Mouse (Mus musculus) layer of hippocampus, postnatal 14 days (tissue): ENCODE data around the gene Fgf4. TPM values are rescaled to one million over a fixed set of nuclear protein-coding genes. Genes with fewer than 3 reads are reported as not detected.
A peak's percentile ranks its signal among the peaks of the same experiment; 100 is the strongest.
"Not testable (repeated sequence)": the region's sequence is repeated elsewhere in the genome, so short reads cannot be mapped to it uniquely, and the experiment has no call there.

Experiments
- DNase-seq, 2 experiments: peaks; one replicate each; pipeline ENCODE4 v3.0.0; 2021 to 2022; ENCODE audit warnings: low spot score in 2 of 2, mixed read lengths in 1 of 2
- total RNA-seq, 2 experiments: library from RNA; stranded (reverse); gene quantifications; 2 replicates each; pipeline ENCODE4 v1.2.3; 2021

The Fgf4 gene
- total RNA-seq, 2 experiments from 2014 or later = not detected

DNA sequence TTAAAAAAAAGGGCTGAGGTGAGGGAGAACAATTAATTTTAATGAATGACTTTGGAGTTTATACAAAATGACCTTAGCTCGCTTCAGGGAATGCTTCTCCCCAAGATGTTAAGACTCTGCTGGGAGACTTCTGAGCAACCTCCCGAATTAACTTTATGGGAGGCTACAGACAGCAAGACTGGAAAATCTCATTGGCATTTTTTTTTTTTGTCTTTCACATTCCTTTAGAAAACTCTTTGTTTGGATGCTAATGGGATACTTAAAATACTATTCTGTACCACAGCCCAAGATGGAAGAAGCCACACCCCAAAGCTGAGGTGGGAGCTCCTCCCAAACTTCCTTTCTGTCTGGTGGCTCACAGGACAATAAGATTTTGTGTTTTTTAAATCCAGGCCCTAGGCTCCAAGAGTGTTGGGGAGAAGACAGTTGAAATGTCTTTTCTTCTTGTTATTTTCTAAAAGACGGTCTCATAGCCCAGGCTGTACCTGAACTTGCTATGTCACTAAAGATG lies 17.0 kb downstream of the Fgf4 start:
- DNase-seq = no peak

GRCm38 (mm10) chr7:144867161-144867560 lies 20.0 kb downstream of the Fgf4 start:
- DNase-seq = no peak

- DNase-seq = no peak
These were observed 20.4 kb downstream of the Fgf4 start for GRCm38 (mm10) chr7:144867602-144868001.

GRCm38 (mm10) chr7:144872420-144872819 lies 25.3 kb downstream of the Fgf4 start:
- no peak for DNase-seq

DNA sequence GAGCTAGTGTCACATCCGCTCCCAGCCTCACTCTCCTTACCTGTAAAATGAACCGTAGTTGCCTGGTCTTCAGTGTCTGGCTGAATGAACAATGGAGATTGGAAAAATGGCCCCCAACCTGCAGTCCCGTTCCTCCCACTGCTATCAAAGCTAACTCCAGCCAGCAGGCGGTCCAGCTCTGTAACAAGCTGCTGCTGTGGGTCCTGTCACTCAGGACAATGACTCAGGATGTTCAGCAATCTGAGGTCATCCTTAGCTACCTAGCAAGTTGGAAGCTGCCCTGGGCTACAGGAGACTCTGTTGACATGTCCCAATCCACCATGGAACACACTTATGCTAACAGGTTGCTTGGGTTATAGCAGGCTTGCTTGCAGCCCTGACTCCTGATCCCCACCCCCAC lies 26.0 kb downstream of the Fgf4 start:
- no peak for DNase-seq

GRCm38 (mm10) chr7:144874226-144874625 lies 27.1 kb downstream of the Fgf4 start:
- no peak for DNase-seq

GRCm38 (mm10) chr7:144878401-144878800 lies 31.2 kb downstream of the Fgf4 start:
- DNase-seq = no peak

GRCm38 (mm10) chr7:144883106-144883505 lies 35.9 kb downstream of the Fgf4 start:
- DNase-seq = no peak

DNA sequence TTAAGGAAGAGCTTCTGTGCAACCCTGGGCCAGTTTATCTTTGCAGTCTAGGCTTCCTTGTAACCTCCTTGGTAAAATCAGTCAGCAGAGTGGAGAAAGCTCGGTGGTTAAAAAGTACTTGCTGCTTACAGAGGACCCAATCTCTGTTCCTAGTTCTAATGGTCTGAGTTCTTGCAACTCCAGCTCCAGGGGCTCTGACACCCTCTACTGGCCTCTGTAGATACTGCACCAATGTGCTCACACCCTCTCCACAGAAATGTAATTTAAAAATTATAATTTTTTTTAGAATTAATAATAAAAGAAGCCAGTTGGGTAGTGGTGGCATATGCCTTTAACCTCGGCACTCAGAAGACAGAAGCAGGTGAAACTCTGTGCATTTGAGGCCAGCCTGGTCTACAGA lies 40.5 kb downstream of the Fgf4 start:
- no peak for DNase-seq

DNA sequence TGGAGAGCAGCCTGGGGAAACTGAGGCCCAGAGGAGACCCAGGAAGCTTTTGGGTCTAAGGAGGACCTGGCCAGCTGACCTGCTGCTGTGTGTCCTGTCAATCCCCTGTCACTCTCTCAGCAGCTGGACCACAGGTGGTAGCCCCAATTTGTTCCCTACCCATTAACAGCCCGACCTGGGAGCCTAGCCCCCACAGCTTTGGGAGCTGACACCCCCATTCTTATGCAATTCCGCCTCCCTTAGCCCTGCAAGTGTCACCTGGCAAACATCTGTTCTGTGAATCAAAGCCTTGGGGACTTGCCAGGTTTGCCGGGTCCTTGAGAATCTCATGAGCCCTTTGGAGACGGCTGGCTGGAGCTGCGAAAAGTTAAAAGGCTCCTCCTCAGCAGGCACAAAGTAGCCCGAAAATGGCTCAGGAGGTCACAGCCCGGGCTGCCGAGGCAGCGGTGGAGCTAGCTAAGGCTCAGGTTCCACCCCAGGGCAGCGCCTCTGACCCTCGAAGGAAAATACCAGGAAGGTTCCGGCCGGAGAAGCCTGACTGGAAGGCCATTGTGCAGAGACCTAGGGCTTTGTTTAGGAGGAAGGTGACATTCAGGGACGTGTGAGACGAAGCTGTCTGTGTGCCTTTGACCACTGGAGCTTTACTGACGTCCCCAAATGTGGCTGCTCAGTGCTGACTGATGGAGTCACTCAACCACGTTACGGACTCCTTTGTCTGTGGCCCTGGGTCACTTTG lies 41.6 kb downstream of the Fgf4 start:
- DNase-seq = no peak

GRCm38 (mm10) chr7:144890661-144891060 lies 43.5 kb downstream of the Fgf4 start:
- not testable (repeated sequence) for DNase-seq

DNA sequence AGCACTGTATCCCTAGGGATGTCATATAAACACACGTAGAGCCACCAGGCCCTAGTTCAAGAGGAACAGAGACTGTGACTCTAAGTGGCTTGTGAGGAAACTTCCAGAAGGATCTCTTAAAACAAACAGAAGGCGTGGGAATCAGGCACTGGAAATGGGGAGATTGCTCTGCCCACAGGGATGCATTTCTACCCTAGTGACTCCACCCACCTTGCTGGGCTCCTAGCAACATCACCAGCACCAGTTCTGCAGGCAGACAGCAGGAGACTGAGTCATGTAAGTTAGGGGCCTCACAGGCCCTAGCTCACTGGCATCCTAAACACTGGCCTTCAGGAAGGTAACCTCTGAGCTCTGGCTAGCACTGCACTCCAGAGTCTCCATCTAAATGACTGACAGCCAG lies 44.7 kb downstream of the Fgf4 start:
- no peak for DNase-seq

- DNase-seq = no peak
These were observed 45.2 kb downstream of the Fgf4 start for GRCm38 (mm10) chr7:144892322-144892721.

DNA sequence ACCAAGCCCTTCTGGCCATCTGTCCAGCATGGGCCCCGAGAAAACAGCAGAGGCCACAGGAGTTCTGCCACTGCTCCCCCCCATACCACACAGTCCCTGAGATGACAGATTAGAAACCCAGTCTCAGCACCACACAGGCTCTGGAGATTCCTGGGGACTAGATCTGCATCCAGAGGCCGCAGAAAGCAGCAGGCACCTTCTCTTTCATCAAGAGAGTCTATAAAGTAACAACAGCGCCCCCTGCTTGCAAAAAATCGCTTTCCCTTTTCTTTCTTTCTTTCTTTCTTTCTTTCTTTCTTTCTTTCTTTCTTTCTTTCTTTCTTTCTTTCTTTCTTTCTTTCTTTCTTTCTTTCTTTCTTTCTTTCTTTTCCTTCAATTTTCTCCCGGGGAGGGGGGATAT lies 47.0 kb downstream of the Fgf4 start:
- peak in 1 of 2 experiments; percentile 49 for DNase-seq

GRCm38 (mm10) chr7:144894706-144895105 lies 47.5 kb downstream of the Fgf4 start:
- no peak for DNase-seq

- peak; percentile 72 to 75 for DNase-seq
These were observed 48.3 kb downstream of the Fgf4 start for GRCm38 (mm10) chr7:144895305-144896111.

DNA sequence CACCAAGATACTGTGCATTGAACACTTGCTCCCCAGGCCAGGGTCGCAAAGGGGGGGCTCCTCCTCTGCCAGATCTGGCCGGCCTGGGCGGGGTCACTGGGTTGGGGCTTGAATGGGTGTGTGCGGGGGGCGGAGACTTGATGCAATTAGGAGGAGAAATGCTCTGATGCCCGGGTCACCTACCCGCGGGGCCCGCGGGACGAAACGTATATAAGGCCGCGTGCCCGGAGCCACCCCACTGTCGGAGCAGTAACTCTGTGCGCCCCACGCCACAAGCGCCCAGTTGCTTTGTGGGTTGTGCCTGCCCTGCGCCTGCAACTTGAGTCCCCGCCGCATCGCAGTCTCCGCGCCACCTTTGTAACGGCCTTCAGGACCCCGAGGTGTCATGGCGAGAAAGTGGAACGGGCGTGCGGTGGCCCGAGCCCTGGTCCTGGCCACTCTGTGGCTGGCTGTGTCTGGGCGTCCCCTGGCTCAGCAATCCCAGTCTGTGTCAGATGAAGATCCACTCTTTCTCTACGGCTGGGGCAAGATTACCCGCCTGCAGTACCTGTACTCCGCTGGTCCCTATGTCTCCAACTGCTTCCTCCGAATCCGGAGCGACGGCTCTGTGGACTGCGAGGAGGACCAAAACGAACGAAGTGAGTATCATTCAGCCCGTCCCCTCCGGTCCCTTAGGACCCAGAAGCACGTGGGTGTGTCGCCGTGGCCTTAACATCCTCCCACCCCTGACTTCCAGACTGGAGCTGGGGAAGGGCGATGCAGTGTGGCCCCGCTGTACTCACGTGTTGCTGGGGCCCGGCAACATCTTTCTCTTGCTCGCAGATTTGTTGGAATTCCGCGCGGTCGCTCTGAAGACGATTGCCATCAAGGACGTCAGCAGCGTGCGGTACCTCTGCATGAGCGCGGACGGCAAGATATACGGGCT lies 49.4 kb downstream of the Fgf4 start, which contains the start of gene Fgf15:
Gene Fgf15, plus strand, starts transcription at position 238 of the 925 bp plus-strand sequence.
- DNase-seq = no peak

DNA sequence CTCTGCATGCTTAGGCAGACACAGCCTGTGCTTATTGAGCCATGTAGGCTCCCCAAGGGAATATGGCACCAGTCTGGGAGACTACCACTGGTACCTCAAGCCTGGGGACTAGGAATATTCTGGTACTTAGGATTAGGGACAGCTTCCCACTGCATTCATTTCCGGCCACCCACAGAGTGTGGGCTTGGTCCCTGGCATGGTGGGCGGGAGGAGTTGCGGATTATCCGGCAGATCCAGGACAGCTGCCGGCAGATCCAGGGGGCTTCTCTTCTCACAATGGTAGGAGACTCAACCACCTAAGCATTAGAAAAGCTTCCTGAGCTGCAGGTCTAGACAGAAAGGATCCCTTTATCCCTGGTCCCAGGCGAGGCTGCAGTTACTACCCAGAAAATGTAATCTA lies 51.3 kb downstream of the Fgf4 start:
- DNase-seq = no peak

- not testable (repeated sequence) for DNase-seq
These were observed 58.3 kb downstream of the Fgf4 start for GRCm38 (mm10) chr7:144905514-144905913.

DNA sequence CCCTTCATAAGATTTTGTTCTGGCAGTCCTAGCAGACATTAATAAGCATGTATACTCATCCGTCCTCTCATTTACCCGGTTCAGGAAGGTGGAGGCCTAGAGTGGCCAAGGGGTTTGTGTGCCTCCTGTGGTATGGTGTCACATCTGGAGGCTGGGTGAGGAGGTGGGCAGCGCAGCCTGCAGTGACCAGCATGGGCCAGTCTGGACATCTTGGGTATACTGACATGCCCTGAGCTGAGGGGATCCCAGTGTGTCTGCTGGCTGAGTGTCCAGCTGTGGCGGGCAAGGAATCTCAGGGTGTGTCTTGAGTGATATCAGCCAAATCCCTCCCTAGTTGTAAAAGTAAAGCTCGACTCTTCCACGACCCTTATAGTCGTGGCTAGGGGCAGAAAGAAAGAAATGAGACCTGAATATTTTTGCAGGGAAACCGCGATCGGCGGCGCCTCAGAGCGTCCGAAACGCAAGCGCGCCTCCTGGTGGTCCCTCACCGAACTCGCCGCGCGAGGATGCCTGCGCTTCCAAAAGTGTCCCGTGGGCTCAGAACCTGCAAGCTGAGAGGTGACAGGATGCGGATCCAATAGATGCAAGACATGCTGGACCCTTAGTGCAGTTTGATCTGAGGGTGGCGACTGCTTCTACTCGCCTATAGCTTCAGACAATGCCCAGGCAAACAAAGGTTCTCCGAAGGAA lies 59.7 kb downstream of the Fgf4 start:
- no peak for DNase-seq
